Mouse (Mus musculus) forebrain, embryonic 10.5 days (tissue): ENCODE results near the gene Mlxipl. TPM values are rescaled to one million over a fixed set of nuclear protein-coding genes. Genes with fewer than 3 reads are reported as not detected.

ENCODE experiments used
- DNase-seq: peaks from one replicate; pipeline ENCODE4 v3.0.0-alpha.2; 2017; ENCODE audit warnings: low spot score; ENCODE audit errors: extremely low spot score
- H3K27ac ChIP-seq: fragments of 300-500 bp; sonication (generic); 2 replicates; pipeline ENCODE4 v1.5.1; 2016; ENCODE audit warnings: mild to moderate bottlenecking
- H3K27me3 ChIP-seq: fragments of 300-500 bp; sonication (generic); 2 replicates; pipeline ENCODE4 v1.6.1; 2016; ENCODE audit warnings: mild to moderate bottlenecking; ENCODE audit not compliant: poor library complexity, severe bottlenecking
- H3K36me3 ChIP-seq: fragments of 300-500 bp; sonication (generic); replicated peaks from 2 replicates; pipeline ENCODE4 v1.6.1; 2016; ENCODE audit warnings: mild to moderate bottlenecking, moderate library complexity
- H3K4me1 ChIP-seq: fragments of 300-500 bp; sonication (generic); 2 replicates; pipeline ENCODE4 v1.6.1; 2016
- H3K4me3 ChIP-seq: fragments of 300-500 bp; sonication (generic); 2 replicates; pipeline ENCODE4 v1.5.1; 2016; ENCODE audit warnings: mild to moderate bottlenecking, moderate library complexity
- H3K9me3 ChIP-seq: fragments of 300-500 bp; sonication (generic); 2 replicates; pipeline ENCODE4 v1.6.1; 2016; ENCODE audit warnings: mild to moderate bottlenecking, moderate library complexity
- WGBS: fragments of 180-500 bp; shearing (Covaris S2); methylation state at CpG from one replicate; pipeline ENCODE4 v1.1.7; 2016; 5-methylcytosine and 5-hydroxymethylcytosine counted together
- polyA plus RNA-seq: library from polyadenylated mRNA; unstranded; fragments of >200 nt; fragmentation: Nextera tagmentation; extraction: Ambion mirVana; gene quantifications from 2 replicates; pipeline ENCODE4 v1.2.1, GENCODE M21; 2016

Gene Mlxipl
- polyA plus RNA-seq, 1 experiment from 2014 or later: 4.0 TPM

GRCm38 (mm10) chr5:135127669-135128068 lies 38.0 kb downstream of the Mlxipl start:
- DNase-seq: no peak
- Histone ChIP-seq H3K27ac (no peak overlapping the region), H3K27me3 (peaks cover 13% of the 10 kb centered on the region), H3K4me3 (no peak overlapping the region), H3K9me3 (no peaks in the 10 kb centered on the region), H3K4me1 (no peaks in the 10 kb centered on the region), H3K36me3 (no peaks in the 10 kb centered on the region)
- 88% methylated on average over 6 of the region's 6 CpGs for WGBS

DNA sequence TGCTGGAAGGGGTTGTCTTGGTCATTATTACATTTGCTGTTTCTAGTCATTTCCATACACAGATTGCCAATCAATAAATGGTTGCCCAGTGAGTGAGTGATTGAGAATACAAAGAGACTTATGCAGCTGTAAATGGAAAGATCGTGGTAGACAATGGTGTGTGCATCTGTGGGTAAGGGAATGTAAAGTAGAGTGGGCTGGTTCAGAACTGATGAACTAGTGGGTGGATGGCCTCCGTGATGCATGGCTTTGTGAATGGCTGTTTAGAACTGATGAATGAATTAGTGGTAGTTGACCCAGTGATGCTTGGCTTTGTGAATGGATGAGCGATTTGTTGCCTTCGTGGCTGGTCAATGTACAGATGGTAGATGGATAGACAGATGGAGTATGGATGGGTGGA lies 40.1 kb downstream of the Mlxipl start:
- no peak overlapping the region for H3K27ac ChIP-seq
- DNase-seq: no peak
- H3K27me3 ChIP-seq: peaks cover 34% of the 10 kb centered on the region
- H3K36me3 ChIP-seq: no peaks in the 10 kb centered on the region
- no peak overlapping the region for H3K4me3 ChIP-seq
- H3K9me3 ChIP-seq: no peaks in the 10 kb centered on the region
- peaks cover 15% of the 10 kb centered on the region for H3K4me1 ChIP-seq
- 85% methylated on average over 4 of the region's 4 CpGs for WGBS

GRCm38 (mm10) chr5:135133736-135134405 lies 44.2 kb downstream of the Mlxipl start:
- DNase-seq: no peak
- Histone ChIP-seq H3K9me3 (no peaks in the 10 kb centered on the region), H3K27ac (no peak overlapping the region), H3K36me3 (no peaks in the 10 kb centered on the region), H3K27me3 (peaks cover 48% of the 10 kb centered on the region), H3K4me1 (peaks cover 15% of the 10 kb centered on the region), H3K4me3 (peak overlapping the region; percentile 36)
- WGBS: 5% methylated on average over 26 of the region's 26 CpGs

DNA sequence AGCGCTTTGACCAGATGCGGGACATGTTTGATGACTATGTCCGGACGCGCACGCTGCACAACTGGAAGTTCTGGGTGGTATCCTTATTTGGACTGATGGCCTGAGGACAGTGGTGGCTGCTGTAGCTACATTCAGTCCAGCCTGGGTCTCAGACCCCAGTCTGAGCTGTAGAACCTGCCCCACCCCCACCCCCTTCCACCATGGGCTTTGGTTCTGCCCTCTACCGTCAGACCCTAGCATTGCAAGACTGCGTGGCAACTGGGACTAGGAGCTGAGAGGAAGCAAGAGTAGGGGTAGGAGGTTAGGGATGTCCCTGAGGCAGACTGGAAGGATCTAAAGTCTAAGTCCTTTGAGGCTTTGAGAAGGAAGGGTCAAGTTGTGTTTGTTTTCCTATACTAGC lies 44.8 kb downstream of the Mlxipl start:
- peak; percentile 55 for DNase-seq
- Histone ChIP-seq H3K27ac (no peak overlapping the region), H3K4me3 (peak overlapping the region; percentile 36), H3K4me1 (peaks cover 15% of the 10 kb centered on the region), H3K27me3 (peaks cover 43% of the 10 kb centered on the region), H3K36me3 (no peaks in the 10 kb centered on the region), H3K9me3 (no peaks in the 10 kb centered on the region)
- under 1% methylated on average over 8 of the region's 8 CpGs for WGBS

- Histone ChIP-seq H3K4me1 (no peaks in the 10 kb centered on the region), H3K9me3 (no peaks in the 10 kb centered on the region), H3K27ac (no peak overlapping the region), H3K4me3 (no peak overlapping the region), H3K27me3 (peaks cover 13% of the 10 kb centered on the region), H3K36me3 (no peaks in the 10 kb centered on the region)
- DNase-seq: no peak
- WGBS: 79% methylated on average over 2 of the region's 2 CpGs
Measured at GRCm38 (mm10) chr5:135139881-135140280, 50.2 kb downstream of the Mlxipl start.

DNA sequence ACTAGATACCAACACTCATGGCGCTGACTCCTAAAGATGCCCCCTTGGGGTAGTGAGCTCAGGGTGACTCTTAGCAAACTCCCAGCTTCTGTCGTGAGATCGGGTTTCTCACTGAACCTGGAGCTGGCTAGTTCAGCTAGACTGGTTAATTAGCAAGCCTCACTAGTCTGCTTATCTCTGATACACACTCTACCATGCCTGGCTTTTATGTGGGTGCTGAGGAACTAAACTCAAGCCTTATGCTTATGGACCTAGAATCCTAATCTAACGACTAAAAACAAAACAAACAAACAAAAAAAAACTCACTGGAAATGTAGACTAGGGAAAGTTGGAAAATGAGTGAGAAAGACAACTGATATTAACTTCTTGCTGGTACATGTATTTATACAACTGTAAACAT lies 54.8 kb downstream of the Mlxipl start:
- Histone ChIP-seq H3K9me3 (no peaks in the 10 kb centered on the region), H3K27ac (no peak overlapping the region), H3K27me3 (peaks cover 4% of the 10 kb centered on the region; the same call in 1 of the 2 replicates), H3K36me3 (no peaks in the 10 kb centered on the region), H3K4me3 (no peak overlapping the region), H3K4me1 (peaks cover 11% of the 10 kb centered on the region)
- no peak for DNase-seq
- 64% methylated on average over 4 of the region's 4 CpGs for WGBS

GRCm38 (mm10) chr5:135145532-135145931 lies 55.8 kb downstream of the Mlxipl start:
- DNase-seq: no peak
- no peak overlapping the region for H3K27ac ChIP-seq
- H3K4me3 ChIP-seq: no peak overlapping the region
- peaks cover 17% of the 10 kb centered on the region for H3K4me1 ChIP-seq
- 83% methylated on average over 3 of the region's 3 CpGs for WGBS
- H3K36me3 ChIP-seq: no peaks in the 10 kb centered on the region
- H3K27me3 ChIP-seq: peaks cover 4% of the 10 kb centered on the region; the same call in 1 of the 2 replicates
- H3K9me3 ChIP-seq: no peaks in the 10 kb centered on the region

DNA sequence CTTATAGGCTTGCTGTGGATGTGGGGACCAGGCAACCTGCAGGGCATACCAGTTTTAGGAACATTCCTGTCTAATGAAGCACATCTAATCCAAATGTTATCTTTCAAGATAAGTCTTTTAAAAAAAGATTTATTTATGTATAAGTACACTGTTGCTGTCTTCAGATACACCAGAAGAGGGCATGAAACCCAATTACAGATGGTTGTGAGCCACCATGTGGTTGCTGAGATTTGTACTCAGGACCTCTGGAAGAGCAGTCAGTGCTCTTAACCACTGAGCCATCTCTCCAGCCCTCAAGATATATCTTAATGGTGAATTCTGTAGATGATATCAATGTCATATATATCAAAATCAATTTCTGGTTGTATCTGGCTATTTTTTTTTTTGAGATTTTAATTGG lies 56.3 kb downstream of the Mlxipl start:
- DNase-seq: no peak
- H3K4me3 ChIP-seq: no peak overlapping the region

GRCm38 (mm10) chr5:135148715-135149052 lies 59.0 kb downstream of the Mlxipl start:
- Histone ChIP-seq H3K36me3 (peaks cover 22% of the 10 kb centered on the region), H3K9me3 (no peaks in the 10 kb centered on the region), H3K4me3 (peak overlapping the region; percentile 80), H3K4me1 (peaks cover 23% of the 10 kb centered on the region), H3K27ac (peak overlapping the region; percentile 97), H3K27me3 (peaks cover 4% of the 10 kb centered on the region; the same call in 1 of the 2 replicates)
- WGBS: under 1% methylated on average over 13 of the region's 13 CpGs
- DNase-seq: no peak

More for the DNA sequence above, 56.3 kb downstream of the Mlxipl start:
- no peak overlapping the region for H3K27ac ChIP-seq
- H3K9me3 ChIP-seq: no peaks in the 10 kb centered on the region
- H3K4me1 ChIP-seq: peaks cover 22% of the 10 kb centered on the region
- no peaks in the 10 kb centered on the region for H3K36me3 ChIP-seq
- H3K27me3 ChIP-seq: peaks cover 4% of the 10 kb centered on the region; the same call in 1 of the 2 replicates

- peak within 1 kb of the TSS; percentile 80 for H3K4me3 ChIP-seq
- peak within 1 kb of the TSS; percentile 97 for H3K27ac ChIP-seq
- WGBS: under 1% methylated on average over 63 of the region's 63 CpGs
- peaks cover 4% of the 10 kb centered on the region; the same call in 1 of the 2 replicates for H3K27me3 ChIP-seq
- H3K36me3 ChIP-seq: peaks cover 27% of the 10 kb centered on the region
- H3K4me1 ChIP-seq: peaks cover 23% of the 10 kb centered on the region
- DNase-seq: peak; percentile 99
- H3K9me3 ChIP-seq: no peaks in the 10 kb centered on the region
Measured at GRCm38 (mm10) chr5:135149053-135149819, 59.5 kb downstream of the Mlxipl start, which contains the start of gene Tbl2. Tbl2 (plus strand) TSS chr5:135149657.

DNA sequence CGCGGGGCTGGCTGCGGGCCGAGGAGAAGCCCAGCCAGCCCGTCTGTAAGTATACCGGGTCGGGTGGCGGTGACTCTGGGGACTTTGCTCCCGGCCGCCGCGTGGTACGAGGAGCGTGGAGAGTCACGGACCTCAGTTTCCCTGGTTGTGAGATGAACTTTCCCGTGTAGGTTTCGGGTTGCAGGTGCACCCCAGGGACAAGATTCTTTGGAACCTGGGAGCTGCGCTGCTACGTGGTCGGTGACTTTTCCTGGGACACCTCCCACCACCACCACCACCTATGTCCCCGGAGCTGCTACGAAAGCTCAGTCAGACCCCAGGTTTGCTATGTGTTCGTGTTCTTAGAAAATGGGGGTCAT lies 60.1 kb downstream of the Mlxipl start:
- H3K27ac ChIP-seq: peak overlapping the region; percentile 97
- peaks cover 4% of the 10 kb centered on the region; the same call in 1 of the 2 replicates for H3K27me3 ChIP-seq
- WGBS: under 1% methylated on average over 23 of the region's 23 CpGs
- peak overlapping the region; percentile 80 for H3K4me3 ChIP-seq
- no peak for DNase-seq
- H3K4me1 ChIP-seq: peaks cover 23% of the 10 kb centered on the region
- peaks cover 33% of the 10 kb centered on the region for H3K36me3 ChIP-seq
- no peaks in the 10 kb centered on the region for H3K9me3 ChIP-seq

- DNase-seq: no peak
- 94% methylated on average over 4 of the region's 4 CpGs for WGBS
- H3K4me1 ChIP-seq: no peaks in the 10 kb centered on the region
- no peak overlapping the region for H3K4me3 ChIP-seq
- H3K9me3 ChIP-seq: peaks cover 4% of the 10 kb centered on the region; the same call in 1 of the 2 replicates
- H3K36me3 ChIP-seq: peaks cover 97% of the 10 kb centered on the region
- no peaks in the 10 kb centered on the region for H3K27me3 ChIP-seq
- no peak overlapping the region for H3K27ac ChIP-seq
Measured at GRCm38 (mm10) chr5:135156496-135156895, 66.8 kb downstream of the Mlxipl start.

DNA sequence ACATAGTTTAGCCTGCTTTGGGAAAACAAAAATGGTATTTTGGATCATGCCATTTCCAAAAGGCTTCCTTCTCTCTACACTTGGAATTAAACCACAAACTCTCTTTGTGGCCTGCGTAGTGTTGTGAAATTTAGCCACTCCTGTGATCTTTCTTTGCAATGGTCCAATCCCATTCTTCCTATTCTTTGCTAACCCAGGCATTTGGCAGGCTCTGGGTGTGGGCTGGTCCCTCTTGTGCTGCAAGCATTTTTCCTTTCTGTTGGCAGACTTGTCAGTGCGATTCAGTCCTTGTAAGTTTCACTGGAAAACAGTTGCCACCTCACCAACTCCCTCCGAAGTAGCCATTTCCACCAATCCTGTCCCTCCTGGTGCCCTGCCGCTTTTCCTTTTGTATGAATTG lies 71.5 kb downstream of the Mlxipl start:
- 94% methylated on average over 4 of the region's 4 CpGs for WGBS
- no peaks in the 10 kb centered on the region for H3K27me3 ChIP-seq
- H3K4me1 ChIP-seq: no peaks in the 10 kb centered on the region
- H3K4me3 ChIP-seq: no peak overlapping the region
- H3K27ac ChIP-seq: no peak overlapping the region
- H3K36me3 ChIP-seq: peaks cover 79% of the 10 kb centered on the region
- DNase-seq: no peak
- H3K9me3 ChIP-seq: peaks cover 4% of the 10 kb centered on the region; the same call in 1 of the 2 replicates
